Mouse (Mus musculus) heart, adult 18-20 months (tissue): ENCODE results near the gene Gm17728. TPM values are rescaled to one million over a fixed set of nuclear protein-coding genes. Genes with fewer than 3 reads are reported as not detected.
"Not testable (repeated sequence)": the region's sequence is repeated elsewhere in the genome, so short reads cannot be mapped to it uniquely, and the experiment has no call there.

Source experiments
- DNase-seq, 2 experiments: peaks; one replicate each; pipeline ENCODE4 v3.0.0; 2021 to 2022; ENCODE audit warnings: mixed read lengths in 1 of 2
- long read RNA-seq, 2 experiments: library from polyadenylated mRNA; stranded (forward); transcript quantifications; one replicate each; pipeline ENCODE4 v2.0.0; 2021
- total RNA-seq, 2 experiments: library from RNA; stranded (reverse); gene quantifications; 2 replicates each; pipeline ENCODE4 v1.2.3; 2021

Gm17728 gene
- total RNA-seq = not detected
- long read RNA-seq, experiment 1 = 0 reads
- long read RNA-seq, experiment 2 = 0 reads

GRCm38 (mm10) chr17:9421760-9422159 lies at the start of gene Gm17728:
Gene Gm17728, plus strand, starts transcription at chr17:9422060.
- not testable (repeated sequence) for DNase-seq

GRCm38 (mm10) chr17:9397493-9397892 lies 24.4 kb upstream of the Gm17728 start:
- DNase-seq = no peak

- no peak for DNase-seq
Observed at GRCm38 (mm10) chr17:9398551-9398950, 23.3 kb upstream of the Gm17728 start.

GRCm38 (mm10) chr17:9403991-9404390 lies 17.9 kb upstream of the Gm17728 start:
- DNase-seq = no peak

GRCm38 (mm10) chr17:9407640-9408039 lies 14.2 kb upstream of the Gm17728 start:
- DNase-seq = peak; percentile 6 to 8

- DNase-seq = no peak
Observed at GRCm38 (mm10) chr17:9419016-9419415, 2.8 kb upstream of the Gm17728 start.

GRCm38 (mm10) chr17:9428374-9428994 lies 6.6 kb downstream of the Gm17728 start:
- no peak for DNase-seq

GRCm38 (mm10) chr17:9439997-9440655 lies 18.3 kb downstream of the Gm17728 start:
- no peak for DNase-seq

- DNase-seq = no peak
Observed at GRCm38 (mm10) chr17:9456406-9456805, 34.5 kb downstream of the Gm17728 start.

- DNase-seq = no peak
Observed at GRCm38 (mm10) chr17:9460904-9461303, 39.0 kb downstream of the Gm17728 start.

Other genes starting within 250 kb of the Gm17728 start
- gene Pabpc6, start 247.7 kb downstream of the Gm17728 start, total RNA-seq = not detected